ENCODE assay signal across 30 mouse cellular contexts in genomic region chr11:109080847-109081415, GRCm38 (mm10).
A peak's percentile ranks its signal among the peaks of the same experiment; 100 is the strongest.
DNase-seq lines count a peak whose midpoint lies in the region; ATAC-seq and TF ChIP-seq lines count a peak whose summit lies in the region.
"Had no signal": no experiment of that assay in that cellular context is flagged by ENCODE, and none has a peak within 500 bp of the region (broad histone marks: within the 10 kb centered on the region; RNA-seq: fewer than 3 reads in every experiment).

No protein-coding gene starts in this region.

- no peaks in the 10 kb centered on the region for H3K27me3 ChIP-seq in embryonic facial prominence, embryonic 11.5 days (ENCODE audit: control insufficient read depth, insufficient read depth, low read length)
- no peaks in the 10 kb centered on the region for H3K27me3 ChIP-seq in limb, embryonic 11.5 days (ENCODE audit: control insufficient read depth, insufficient read depth, low read length)
- no peaks in the 10 kb centered on the region for H3K27me3 ChIP-seq in midbrain, postnatal 0 days (ENCODE audit: insufficient read depth, low read length)
- H3K27me3 ChIP-seq in hindbrain, embryonic 10.5 days (ENCODE audit: insufficient read depth, poor library complexity, severe bottlenecking) = no peaks in the 10 kb centered on the region
- H3K27me3 ChIP-seq: CH12.LX; embryonic facial prominence, embryonic 13.5 days; hindbrain, embryonic 12.5 days; liver, embryonic 12.5 days; midbrain, embryonic 12.5 days had no signal

- no peaks in the 10 kb centered on the region for H3K4me1 ChIP-seq in embryonic facial prominence, embryonic 11.5 days (ENCODE audit: control insufficient read depth, insufficient read depth, low read length)
- peaks cover 4% of the 10 kb centered on the region; the same call in 1 of the 2 replicates for H3K4me1 ChIP-seq in limb, embryonic 11.5 days (ENCODE audit: control insufficient read depth, insufficient read depth, low read length)
- H3K4me1 ChIP-seq in midbrain, postnatal 0 days (ENCODE audit: insufficient read depth, low read length) = no peaks in the 10 kb centered on the region
- peaks cover 9% of the 10 kb centered on the region for H3K4me1 ChIP-seq in hindbrain, embryonic 10.5 days (replicated peaks)
- H3K4me1 ChIP-seq: heart, embryonic 13.5 days; liver, embryonic 12.5 days; midbrain, embryonic 12.5 days had no signal

- TF ChIP-seq CTCF in midbrain, postnatal 0 days (IDR thresholded peaks at IDR 0.05) = no peak

- no peak overlapping the region for H3K4me3 ChIP-seq in embryonic facial prominence, embryonic 11.5 days (ENCODE audit: low read depth, low read length)
- H3K4me3 ChIP-seq in limb, embryonic 11.5 days (ENCODE audit: low read depth, low read length) = no peak overlapping the region
- no peak overlapping the region for H3K4me3 ChIP-seq in midbrain, postnatal 0 days (ENCODE audit: low read depth, low read length)
- no peak overlapping the region for H3K4me3 ChIP-seq in hindbrain, embryonic 10.5 days
- H3K4me3 ChIP-seq: embryonic facial prominence, embryonic 13.5 days; erythroblast, embryonic 14.5 days; heart, embryonic 13.5 days; hindbrain, embryonic 12.5 days; liver, embryonic 12.5 days; midbrain, embryonic 12.5 days had no signal

- H3K36me3 ChIP-seq in embryonic facial prominence, embryonic 11.5 days (replicated peaks; ENCODE audit: control insufficient read depth, insufficient read depth, low read depth, low read length) = no peaks in the 10 kb centered on the region
- no peaks in the 10 kb centered on the region for H3K36me3 ChIP-seq in limb, embryonic 11.5 days (ENCODE audit: control insufficient read depth, insufficient read depth, low read length)
- no peaks in the 10 kb centered on the region for H3K36me3 ChIP-seq in midbrain, postnatal 0 days (ENCODE audit: insufficient read depth, low read length)
- no peaks in the 10 kb centered on the region for H3K36me3 ChIP-seq in hindbrain, embryonic 10.5 days
- H3K36me3 ChIP-seq: embryonic facial prominence, embryonic 13.5 days; heart, embryonic 13.5 days; hindbrain, embryonic 12.5 days; liver, embryonic 12.5 days; midbrain, embryonic 12.5 days had no signal

- peak; percentile 48 for DNase-seq in embryo, embryonic 10 days (ENCODE audit: low spot score)
- DNase-seq in embryo, embryonic 9.5 days (ENCODE audit: extremely low spot score) = no peak
- DNase-seq in embryonic facial prominence, embryonic 11.5 days (ENCODE audit: low spot score) = peak; percentile 61
- no peak for DNase-seq in limb, embryonic 11.5 days (ENCODE audit: low spot score)
- peak; percentile 66 for DNase-seq in mesoderm, embryonic 11.5 days (ENCODE audit: low read depth, low spot score)
- DNase-seq in midbrain, postnatal 0 days (ENCODE audit: low spot score) = no peak
- DNase-seq in layer of hippocampus, adult 9-10 months (ENCODE audit: low spot score) = no peak
- DNase-seq in hindbrain, embryonic 10.5 days (ENCODE audit: low spot score) = no peak
- DNase-seq: adrenal gland, adult 8-10 months; cerebellum, adult 2 months; cerebellum, postnatal 25 days; heart, postnatal 10 days; kidney, adult 9 months; kidney, postnatal 14 days; liver, postnatal 0 days; lung, postnatal 36 days; thymus, adult 18-20 months; thymus, postnatal 25 days had no signal

- no peak overlapping the region for H3K4me2 ChIP-seq in embryonic facial prominence, embryonic 11.5 days (ENCODE audit: low read depth, low read length)
- no peak overlapping the region for H3K4me2 ChIP-seq in limb, embryonic 11.5 days (ENCODE audit: low read depth, severe bottlenecking)
- no peak overlapping the region for H3K4me2 ChIP-seq in midbrain, postnatal 0 days (ENCODE audit: low read depth, low read length, poor library complexity, severe bottlenecking)
- H3K4me2 ChIP-seq: embryonic facial prominence, embryonic 13.5 days; heart, embryonic 13.5 days; hindbrain, embryonic 12.5 days; liver, embryonic 12.5 days; midbrain, embryonic 12.5 days had no signal

- H3K9me3 ChIP-seq in embryonic facial prominence, embryonic 11.5 days (replicated peaks; ENCODE audit: control insufficient read depth, low read length) = no peaks in the 10 kb centered on the region
- H3K9me3 ChIP-seq in limb, embryonic 11.5 days (ENCODE audit: control insufficient read depth, low read length) = no peaks in the 10 kb centered on the region
- H3K9me3 ChIP-seq in midbrain, postnatal 0 days (ENCODE audit: low read length) = no peaks in the 10 kb centered on the region
- no peaks in the 10 kb centered on the region for H3K9me3 ChIP-seq in hindbrain, embryonic 10.5 days
- H3K9me3 ChIP-seq: embryonic facial prominence, embryonic 13.5 days; heart, embryonic 13.5 days; hindbrain, embryonic 12.5 days; liver, embryonic 12.5 days; midbrain, embryonic 12.5 days had no signal

- no peak for ATAC-seq in embryonic facial prominence, embryonic 11.5 days (replicated peaks; ENCODE audit: insufficient number of reproducible peaks, low FRiP score, low TSS enrichment, low read depth)
- peak; percentile 63; the same call in 1 of the 2 replicates for ATAC-seq in limb, embryonic 11.5 days (ENCODE audit: insufficient number of reproducible peaks, low FRiP score, low TSS enrichment, low read depth)
- no peak for ATAC-seq in midbrain, postnatal 0 days (ENCODE audit: low FRiP score)
- ATAC-seq: activated CD4-positive, CD25-positive, alpha-beta regulatory T cell, adult 4 months; forebrain, embryonic 16.5 days; hindbrain, postnatal 0 days; intestine, embryonic 16.5 days; liver, embryonic 12.5 days; liver, postnatal 0 days had no signal

- H3K9ac ChIP-seq in embryonic facial prominence, embryonic 11.5 days (replicated peaks; ENCODE audit: low read length) = no peak overlapping the region
- no peak overlapping the region for H3K9ac ChIP-seq in limb, embryonic 11.5 days (ENCODE audit: low read length)
- no peak overlapping the region for H3K9ac ChIP-seq in midbrain, postnatal 0 days (replicated peaks; ENCODE audit: low read length, poor library complexity, severe bottlenecking)
- H3K9ac ChIP-seq: embryonic facial prominence, embryonic 13.5 days; heart, embryonic 13.5 days; hindbrain, embryonic 12.5 days; liver, embryonic 12.5 days; liver, postnatal 0 days; midbrain, embryonic 12.5 days had no signal

- 48% methylated on average over 9 of the region's 9 CpGs for WGBS in embryonic facial prominence, embryonic 11.5 days
- WGBS in limb, embryonic 11.5 days = 28% methylated on average over 9 of the region's 9 CpGs
- WGBS in midbrain, postnatal 0 days = 93% methylated on average over 9 of the region's 9 CpGs
- 81% methylated on average over 9 of the region's 9 CpGs for WGBS in hindbrain, embryonic 10.5 days

- no peak overlapping the region for H3K27ac ChIP-seq in embryonic facial prominence, embryonic 11.5 days (replicated peaks; ENCODE audit: low read depth, low read length)
- no peak overlapping the region for H3K27ac ChIP-seq in limb, embryonic 11.5 days (replicated peaks; ENCODE audit: low read depth, low read length)
- no peak overlapping the region for H3K27ac ChIP-seq in midbrain, postnatal 0 days (ENCODE audit: low read depth, low read length)
- H3K27ac ChIP-seq in hindbrain, embryonic 10.5 days = no peak overlapping the region
- H3K27ac ChIP-seq: embryonic facial prominence, embryonic 13.5 days; heart, embryonic 13.5 days; hindbrain, embryonic 12.5 days; hindbrain, postnatal 0 days; liver, embryonic 12.5 days; midbrain, embryonic 12.5 days; stomach, postnatal 0 days had no signal

Comparison
In these comparisons a context has a peak if more than half of its experiments do, and no peak if none do; other contexts are left out.
1. DNase-seq: peak in embryo, embryonic 10 days (single experiment), embryonic facial prominence, embryonic 11.5 days (single experiment) and mesoderm, embryonic 11.5 days (single experiment); none in embryo, embryonic 9.5 days (single experiment), limb, embryonic 11.5 days (single experiment), midbrain, postnatal 0 days (single experiment), layer of hippocampus, adult 9-10 months (single experiment) and hindbrain, embryonic 10.5 days (single experiment).